Mouse (Mus musculus) intestine, embryonic 14.5 days (tissue): ENCODE results near the gene Pdzk1. TPM values are rescaled to one million over a fixed set of nuclear protein-coding genes. Genes with fewer than 3 reads are reported as not detected.

Experiments
- ATAC-seq: fragments of 200-750 bp; cut with Nextera tagmentation; replicated peaks from 2 replicates; pipeline ENCODE4 v1.8.0; 2017; ENCODE audit warnings: low read depth, moderate number of reproducible peaks, moderate TSS enrichment, moderate library complexity; ENCODE audit not compliant: low FRiP score, low TSS enrichment
- DNase-seq: peaks from one replicate; pipeline ENCODE4 v3.0.0-alpha.2; 2018; ENCODE audit warnings: low spot score
- H3K27ac ChIP-seq: fragments of 300-500 bp; sonication (generic); 2 replicates; pipeline ENCODE4 v1.5.1; 2014; ENCODE audit warnings: low read depth, mild to moderate bottlenecking, control low read depth
- H3K27me3 ChIP-seq: fragments of 300-500 bp; sonication (generic); replicated peaks from 2 replicates; pipeline ENCODE4 v1.6.1; 2014; ENCODE audit warnings: low read length, control low read depth; ENCODE audit not compliant: control insufficient read depth, insufficient read depth
- H3K36me3 ChIP-seq: fragments of 300-500 bp; sonication (generic); 2 replicates; pipeline ENCODE4 v1.6.1; 2014; ENCODE audit warnings: low read length, control low read depth; ENCODE audit not compliant: control insufficient read depth, insufficient read depth
- H3K4me1 ChIP-seq: fragments of 300-500 bp; sonication (generic); replicated peaks from 2 replicates; pipeline ENCODE4 v1.6.1; 2014; ENCODE audit warnings: low read length, control low read depth, mixed read lengths; ENCODE audit not compliant: control insufficient read depth, insufficient read depth
- H3K4me2 ChIP-seq: fragments of 300-500 bp; sonication (generic); 2 replicates; pipeline ENCODE4 v1.6.1; 2014; ENCODE audit warnings: low read length
- H3K4me3 ChIP-seq: fragments of 300-500 bp; sonication (generic); 2 replicates; pipeline ENCODE4 v1.5.1; 2014; ENCODE audit warnings: low read depth, low read length, control low read depth, mixed read lengths
- H3K9ac ChIP-seq: fragments of 300-500 bp; sonication (generic); 2 replicates; pipeline ENCODE4 v1.6.1; 2014; ENCODE audit warnings: mild to moderate bottlenecking, low read length
- H3K9me3 ChIP-seq: fragments of 300-500 bp; sonication (generic); 2 replicates; pipeline ENCODE4 v1.6.1; 2016; ENCODE audit warnings: low read length, control low read depth; ENCODE audit not compliant: control insufficient read depth
- WGBS: fragments of 180-500 bp; shearing (Covaris S2); extraction: QIAGEN DNeasy Blood & Tissue Kit; methylation state at CpG from one replicate; pipeline ENCODE4 v1.1.7; 2014; 5-methylcytosine and 5-hydroxymethylcytosine counted together
- polyA plus RNA-seq: library from polyadenylated mRNA; unstranded; fragments of >200 nt; fragmentation: Nextera tagmentation; extraction: Ambion mirVana; gene quantifications from 2 replicates; pipeline ENCODE4 v1.2.1, GENCODE M21; 2014

Pdzk1 gene
- polyA plus RNA-seq, 1 experiment from 2014 or later, result 1.1 TPM

- no peak for ATAC-seq
- no peaks in the 10 kb centered on the region for H3K36me3 ChIP-seq
- no peak overlapping the region for H3K4me2 ChIP-seq
- no peaks in the 10 kb centered on the region for H3K27me3 ChIP-seq
- 76% methylated on average over 9 of the region's 9 CpGs for WGBS
- no peaks in the 10 kb centered on the region for H3K4me1 ChIP-seq
- H3K9me3 ChIP-seq, result no peaks in the 10 kb centered on the region
- DNase-seq, result no peak
- no peak overlapping the region for H3K4me3 ChIP-seq
- no peak overlapping the region for H3K27ac ChIP-seq
- no peak overlapping the region for H3K9ac ChIP-seq
Measured at GRCm38 (mm10) chr3:96845806-96846205, 16.7 kb downstream of the Pdzk1 start.

- H3K4me1 ChIP-seq, result no peaks in the 10 kb centered on the region
- H3K36me3 ChIP-seq, result no peaks in the 10 kb centered on the region
- no peak overlapping the region for H3K4me2 ChIP-seq
- H3K9ac ChIP-seq, result no peak overlapping the region
- H3K27me3 ChIP-seq, result no peaks in the 10 kb centered on the region
- no peak overlapping the region for H3K4me3 ChIP-seq
- no peaks in the 10 kb centered on the region for H3K9me3 ChIP-seq
- no peak for ATAC-seq
- WGBS, result 87% methylated on average over 12 of the region's 12 CpGs
- no peak for DNase-seq
- H3K27ac ChIP-seq, result no peak overlapping the region
Measured at GRCm38 (mm10) chr3:96846985-96847384, 17.9 kb downstream of the Pdzk1 start.

- Histone ChIP-seq H3K4me2 (no peak overlapping the region), H3K4me3 (no peak overlapping the region), H3K4me1 (no peaks in the 10 kb centered on the region), H3K9me3 (no peaks in the 10 kb centered on the region), H3K36me3 (no peaks in the 10 kb centered on the region), H3K27me3 (no peaks in the 10 kb centered on the region), H3K9ac (no peak overlapping the region), H3K27ac (no peak overlapping the region)
- ATAC-seq, result no peak
- no peak for DNase-seq
- WGBS, result 25% methylated on average over 6 of the region's 6 CpGs
Measured at GRCm38 (mm10) chr3:96847661-96848060, 18.6 kb downstream of the Pdzk1 start.

- no peaks in the 10 kb centered on the region for H3K27me3 ChIP-seq
- no peaks in the 10 kb centered on the region for H3K4me1 ChIP-seq
- no peak overlapping the region for H3K27ac ChIP-seq
- DNase-seq (no peak), ATAC-seq (no peak)
- no peak overlapping the region for H3K9ac ChIP-seq
- no peak overlapping the region for H3K4me2 ChIP-seq
- H3K9me3 ChIP-seq, result no peaks in the 10 kb centered on the region
- H3K36me3 ChIP-seq, result no peaks in the 10 kb centered on the region
- H3K4me3 ChIP-seq, result no peak overlapping the region
- 89% methylated on average over 7 of the region's 8 CpGs for WGBS
Measured at GRCm38 (mm10) chr3:96848470-96848869, 19.4 kb downstream of the Pdzk1 start.

GRCm38 (mm10) chr3:96849168-96849727, 20.2 kb downstream of the Pdzk1 start:
- DNase-seq (no peak), ATAC-seq (no peak)
- no peak overlapping the region for H3K4me3 ChIP-seq
- no peak overlapping the region for H3K9ac ChIP-seq
- H3K9me3 ChIP-seq, result no peaks in the 10 kb centered on the region
- H3K27me3 ChIP-seq, result no peaks in the 10 kb centered on the region
- H3K4me1 ChIP-seq, result no peaks in the 10 kb centered on the region
- H3K36me3 ChIP-seq, result no peaks in the 10 kb centered on the region
- H3K4me2 ChIP-seq, result no peak overlapping the region
- 85% methylated on average over 2 of the region's 2 CpGs for WGBS
- H3K27ac ChIP-seq, result no peak overlapping the region

GRCm38 (mm10) chr3:96852561-96852960, 23.5 kb downstream of the Pdzk1 start:
- ATAC-seq (no peak), DNase-seq (no peak)
- Histone ChIP-seq H3K36me3 (no peaks in the 10 kb centered on the region), H3K4me2 (no peak overlapping the region), H3K9me3 (no peaks in the 10 kb centered on the region), H3K27me3 (no peaks in the 10 kb centered on the region), H3K9ac (no peak overlapping the region), H3K4me1 (no peaks in the 10 kb centered on the region), H3K4me3 (no peak overlapping the region), H3K27ac (no peak overlapping the region)
- 75% methylated on average over 6 of the region's 6 CpGs for WGBS

- Histone ChIP-seq H3K36me3 (no peaks in the 10 kb centered on the region), H3K4me3 (no peak overlapping the region), H3K27ac (no peak overlapping the region), H3K27me3 (no peaks in the 10 kb centered on the region), H3K9ac (no peak overlapping the region), H3K4me1 (no peaks in the 10 kb centered on the region), H3K9me3 (no peaks in the 10 kb centered on the region), H3K4me2 (no peak overlapping the region)
- ATAC-seq (no peak), DNase-seq (no peak)
- 85% methylated on average over 4 of the region's 4 CpGs for WGBS
Measured at GRCm38 (mm10) chr3:96854376-96854775, 25.3 kb downstream of the Pdzk1 start.

GRCm38 (mm10) chr3:96855833-96856232, 26.7 kb downstream of the Pdzk1 start:
- Histone ChIP-seq H3K4me1 (no peaks in the 10 kb centered on the region), H3K9me3 (no peaks in the 10 kb centered on the region), H3K27me3 (no peaks in the 10 kb centered on the region), H3K27ac (no peak overlapping the region), H3K4me3 (no peak overlapping the region), H3K9ac (no peak overlapping the region), H3K4me2 (no peak overlapping the region), H3K36me3 (no peaks in the 10 kb centered on the region)
- DNase-seq (no peak), ATAC-seq (no peak)
- 81% methylated on average over 3 of the region's 3 CpGs for WGBS

GRCm38 (mm10) chr3:96860498-96860897, 31.4 kb downstream of the Pdzk1 start:
- Histone ChIP-seq H3K4me2 (no peak overlapping the region), H3K4me3 (no peak overlapping the region), H3K27me3 (no peaks in the 10 kb centered on the region), H3K27ac (no peak overlapping the region), H3K4me1 (no peaks in the 10 kb centered on the region), H3K9me3 (no peaks in the 10 kb centered on the region), H3K36me3 (no peaks in the 10 kb centered on the region), H3K9ac (no peak overlapping the region)
- DNase-seq (no peak), ATAC-seq (no peak)
- 90% methylated on average over 5 of the region's 5 CpGs for WGBS
